Mouse (Mus musculus) neural tube, embryonic 13.5 days (tissue): ENCODE results near the gene Fnbp1l. TPM values are rescaled to one million over a fixed set of nuclear protein-coding genes. Genes with fewer than 3 reads are reported as not detected.
A peak's percentile ranks its signal among the peaks of the same experiment; 100 is the strongest.

ENCODE experiments used
- ATAC-seq: fragments of 200-750 bp; cut with Nextera tagmentation; 2 replicates; pipeline ENCODE4 v1.8.0; 2017; ENCODE audit warnings: low read depth, mild to moderate bottlenecking, moderate TSS enrichment, moderate library complexity
- H3K27ac ChIP-seq: fragments of 300-500 bp; sonication (generic); replicated peaks from 2 replicates; pipeline ENCODE4 v1.5.1; 2015; ENCODE audit warnings: moderate library complexity, mild to moderate bottlenecking, inconsistent platforms
- H3K27me3 ChIP-seq: fragments of 300-500 bp; sonication (generic); 2 replicates; pipeline ENCODE4 v1.6.1; 2015; ENCODE audit warnings: mild to moderate bottlenecking, inconsistent platforms
- H3K36me3 ChIP-seq: fragments of 300-500 bp; sonication (generic); 2 replicates; pipeline ENCODE4 v1.6.1; 2015; ENCODE audit warnings: mild to moderate bottlenecking, inconsistent platforms
- H3K4me1 ChIP-seq: fragments of 300-500 bp; sonication (generic); replicated peaks from 2 replicates; pipeline ENCODE4 v1.6.1; 2015; ENCODE audit warnings: inconsistent platforms
- H3K4me2 ChIP-seq: fragments of 300-500 bp; sonication (generic); 2 replicates; pipeline ENCODE4 v1.6.1; 2015; ENCODE audit warnings: inconsistent platforms, mild to moderate bottlenecking, moderate library complexity
- H3K4me3 ChIP-seq: fragments of 300-500 bp; sonication (generic); 2 replicates; pipeline ENCODE4 v1.5.1; 2015; ENCODE audit warnings: mild to moderate bottlenecking, inconsistent platforms
- H3K9ac ChIP-seq: fragments of 300-500 bp; sonication (generic); 2 replicates; pipeline ENCODE4 v1.6.1; 2015; ENCODE audit warnings: moderate library complexity, mild to moderate bottlenecking, inconsistent platforms
- H3K9me3 ChIP-seq: fragments of 300-500 bp; sonication (generic); 2 replicates; pipeline ENCODE4 v1.6.1; 2016; ENCODE audit warnings: inconsistent platforms
- WGBS: fragments of 180-500 bp; shearing (Covaris S2); methylation state at CpG from one replicate; pipeline ENCODE4 v1.1.7; 2015; 5-methylcytosine and 5-hydroxymethylcytosine counted together
- polyA plus RNA-seq: library from polyadenylated mRNA; unstranded; fragments of >200 nt; fragmentation: Nextera tagmentation; extraction: Ambion mirVana; gene quantifications from 2 replicates; pipeline ENCODE4 v1.2.1, GENCODE M21; 2015

Fnbp1l gene
- polyA plus RNA-seq = 144 and 166 TPM in 2 replicates

- Histone ChIP-seq H3K36me3 (no peaks in the 10 kb centered on the region), H3K27ac (peak within 1 kb of the TSS; percentile 99), H3K4me1 (peaks cover 47% of the 10 kb centered on the region), H3K4me2 (peak within 1 kb of the TSS; percentile 81), H3K27me3 (no peaks in the 10 kb centered on the region), H3K9ac (peak within 1 kb of the TSS; percentile 95), H3K4me3 (peak within 1 kb of the TSS; percentile 62), H3K9me3 (no peaks in the 10 kb centered on the region)
- peak; percentile 87 for ATAC-seq
- WGBS = under 1% methylated on average over 99 of the region's 118 CpGs
These were observed at the start of gene Fnbp1l for GRCm38 (mm10) chr3:122618991-122619930. Gene Fnbp1l (minus strand): TSS chr3:122619715.

- Histone ChIP-seq H3K9ac (no peak overlapping the region), H3K27me3 (no peaks in the 10 kb centered on the region), H3K4me3 (no peak overlapping the region), H3K9me3 (no peaks in the 10 kb centered on the region), H3K36me3 (no peaks in the 10 kb centered on the region), H3K4me2 (no peak overlapping the region), H3K27ac (no peak overlapping the region), H3K4me1 (no peaks in the 10 kb centered on the region)
- no peak for ATAC-seq
- WGBS = 83% methylated on average over 2 of the region's 2 CpGs
These were observed 41.3 kb upstream of the Fnbp1l start for GRCm38 (mm10) chr3:122660795-122661194.

- H3K27ac ChIP-seq = no peak overlapping the region
- H3K4me3 ChIP-seq = no peak overlapping the region
- no peaks in the 10 kb centered on the region for H3K36me3 ChIP-seq
- 84% methylated on average over 5 of the region's 5 CpGs for WGBS
- H3K27me3 ChIP-seq = no peaks in the 10 kb centered on the region
- ATAC-seq = no peak
- H3K9me3 ChIP-seq = no peaks in the 10 kb centered on the region
- no peaks in the 10 kb centered on the region for H3K4me1 ChIP-seq
- no peak overlapping the region for H3K4me2 ChIP-seq
- H3K9ac ChIP-seq = no peak overlapping the region
These were observed 39.9 kb upstream of the Fnbp1l start for GRCm38 (mm10) chr3:122659261-122659917.

GRCm38 (mm10) chr3:122647195-122647837 is 27.8 kb upstream of the Fnbp1l start:
- Histone ChIP-seq H3K36me3 (no peaks in the 10 kb centered on the region), H3K9me3 (no peaks in the 10 kb centered on the region), H3K4me2 (no peak overlapping the region), H3K4me3 (no peak overlapping the region), H3K27ac (no peak overlapping the region), H3K27me3 (no peaks in the 10 kb centered on the region), H3K9ac (0 out of 2 replicates have a peak overlapping the region, but pooled peaks have one; percentile 32), H3K4me1 (peaks cover 7% of the 10 kb centered on the region; the same call in 1 of the 2 replicates)
- 68% methylated on average over 13 of the region's 13 CpGs for WGBS
- peak; percentile 50; the same call in 1 of the 2 replicates for ATAC-seq

- Histone ChIP-seq H3K27me3 (no peaks in the 10 kb centered on the region), H3K27ac (no peak overlapping the region), H3K36me3 (no peaks in the 10 kb centered on the region), H3K4me1 (peaks cover 3% of the 10 kb centered on the region), H3K4me3 (no peak overlapping the region), H3K9me3 (no peaks in the 10 kb centered on the region), H3K9ac (no peak overlapping the region), H3K4me2 (no peak overlapping the region)
- no peak for ATAC-seq
These were observed 20.8 kb upstream of the Fnbp1l start for GRCm38 (mm10) chr3:122640286-122640685.

GRCm38 (mm10) chr3:122639197-122639475 is 19.6 kb upstream of the Fnbp1l start:
- Histone ChIP-seq H3K4me2 (no peak overlapping the region), H3K36me3 (no peaks in the 10 kb centered on the region), H3K4me3 (no peak overlapping the region), H3K27me3 (no peaks in the 10 kb centered on the region), H3K9me3 (no peaks in the 10 kb centered on the region), H3K27ac (no peak overlapping the region), H3K9ac (no peak overlapping the region), H3K4me1 (peaks cover 8% of the 10 kb centered on the region)
- peak; percentile 62; the same call in 1 of the 2 replicates for ATAC-seq
- 83% methylated on average over 2 of the region's 2 CpGs for WGBS

- Histone ChIP-seq H3K4me3 (no peak overlapping the region), H3K36me3 (no peaks in the 10 kb centered on the region), H3K27ac (no peak overlapping the region), H3K9me3 (no peaks in the 10 kb centered on the region), H3K4me2 (no peak overlapping the region), H3K4me1 (peaks cover 8% of the 10 kb centered on the region), H3K9ac (no peak overlapping the region), H3K27me3 (no peaks in the 10 kb centered on the region)
- ATAC-seq = peak; percentile 78
- 40% methylated on average over 14 of the region's 14 CpGs for WGBS
These were observed 19.0 kb upstream of the Fnbp1l start for GRCm38 (mm10) chr3:122638329-122639196.

GRCm38 (mm10) chr3:122637280-122637679 is 17.8 kb upstream of the Fnbp1l start:
- no peak for ATAC-seq
- Histone ChIP-seq H3K36me3 (no peaks in the 10 kb centered on the region), H3K4me2 (no peak overlapping the region), H3K27ac (no peak overlapping the region), H3K4me3 (no peak overlapping the region), H3K4me1 (peaks cover 8% of the 10 kb centered on the region), H3K27me3 (no peaks in the 10 kb centered on the region), H3K9me3 (no peaks in the 10 kb centered on the region), H3K9ac (no peak overlapping the region)
- WGBS = 87% methylated on average over 1 of the region's 1 CpGs

GRCm38 (mm10) chr3:122635246-122635645 is 15.7 kb upstream of the Fnbp1l start:
- peak overlapping the region; percentile 30; the same call in 1 of the 2 replicates for H3K4me2 ChIP-seq
- H3K9me3 ChIP-seq = no peaks in the 10 kb centered on the region
- H3K4me3 ChIP-seq = no peak overlapping the region
- no peaks in the 10 kb centered on the region for H3K27me3 ChIP-seq
- H3K27ac ChIP-seq = 0 out of 2 replicates have a peak overlapping the region, but pooled peaks have one; percentile 13
- H3K4me1 ChIP-seq = peaks cover 8% of the 10 kb centered on the region
- no peaks in the 10 kb centered on the region for H3K36me3 ChIP-seq
- no peak for ATAC-seq
- 12% methylated on average over 12 of the region's 12 CpGs for WGBS
- no peak overlapping the region for H3K9ac ChIP-seq

- no peak overlapping the region for H3K4me3 ChIP-seq
- H3K36me3 ChIP-seq = no peaks in the 10 kb centered on the region
- no peaks in the 10 kb centered on the region for H3K27me3 ChIP-seq
- no peak overlapping the region for H3K27ac ChIP-seq
- no peak overlapping the region for H3K9ac ChIP-seq
- peak overlapping the region; percentile 29; the same call in 1 of the 2 replicates for H3K4me2 ChIP-seq
- no peaks in the 10 kb centered on the region for H3K9me3 ChIP-seq
- H3K4me1 ChIP-seq = no peaks in the 10 kb centered on the region
- WGBS = 23% methylated on average over 13 of the region's 13 CpGs
- ATAC-seq = no peak
These were observed 10.1 kb upstream of the Fnbp1l start for GRCm38 (mm10) chr3:122629580-122629979.

GRCm38 (mm10) chr3:122628956-122629355 is 9.4 kb upstream of the Fnbp1l start:
- H3K27ac ChIP-seq = no peak overlapping the region
- no peaks in the 10 kb centered on the region for H3K27me3 ChIP-seq
- no peaks in the 10 kb centered on the region for H3K4me1 ChIP-seq
- ATAC-seq = no peak
- no peak overlapping the region for H3K4me3 ChIP-seq
- H3K9ac ChIP-seq = no peak overlapping the region
- no peak overlapping the region for H3K4me2 ChIP-seq
- no peaks in the 10 kb centered on the region for H3K36me3 ChIP-seq
- no peaks in the 10 kb centered on the region for H3K9me3 ChIP-seq
- 87% methylated on average over 3 of the region's 3 CpGs for WGBS
